Mouse (Mus musculus) fibroblast of lung, adult 2 months (primary cell): ENCODE results near the gene Rhox3g.
"Not testable (repeated sequence)": the region's sequence is repeated elsewhere in the genome, so short reads cannot be mapped to it uniquely, and the experiment has no call there.

Experiments used
- DNase-seq: peaks from one replicate; pipeline ENCODE4 v3.0.0-alpha.2; 2011; ENCODE audit warnings: low read depth

The Rhox3g gene

GRCm38 (mm10) chrX:37628512-37628911, at the start of gene Rhox3g:
Rhox3g (minus strand) TSS chrX:37628612.
- not testable (repeated sequence) for DNase-seq

DNA sequence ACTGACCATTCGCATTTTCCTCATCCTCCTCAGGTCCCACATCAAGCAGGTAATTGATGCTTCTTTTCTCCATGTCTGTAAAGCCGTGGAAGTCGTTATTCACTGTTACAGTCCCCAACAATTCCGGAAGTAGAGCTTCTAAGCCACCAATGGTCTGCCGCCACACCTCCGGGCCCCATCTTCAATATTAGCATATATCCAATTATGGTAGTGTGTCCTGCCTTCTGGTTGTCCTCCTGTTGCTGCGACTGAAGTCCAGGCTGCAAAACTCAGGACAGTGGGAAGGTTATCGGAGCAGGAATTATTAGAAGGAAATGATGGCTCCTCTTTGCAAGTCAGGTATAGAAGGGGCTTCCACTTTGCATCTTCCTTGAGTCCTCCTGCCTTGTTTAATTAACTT, 44.8 kb upstream of the Rhox3g start, which contains the start of gene Rhox2h:
TSS of gene Rhox2h (minus strand) at position 101 of the 400 bp plus-strand sequence.
- not testable (repeated sequence) for DNase-seq

DNA sequence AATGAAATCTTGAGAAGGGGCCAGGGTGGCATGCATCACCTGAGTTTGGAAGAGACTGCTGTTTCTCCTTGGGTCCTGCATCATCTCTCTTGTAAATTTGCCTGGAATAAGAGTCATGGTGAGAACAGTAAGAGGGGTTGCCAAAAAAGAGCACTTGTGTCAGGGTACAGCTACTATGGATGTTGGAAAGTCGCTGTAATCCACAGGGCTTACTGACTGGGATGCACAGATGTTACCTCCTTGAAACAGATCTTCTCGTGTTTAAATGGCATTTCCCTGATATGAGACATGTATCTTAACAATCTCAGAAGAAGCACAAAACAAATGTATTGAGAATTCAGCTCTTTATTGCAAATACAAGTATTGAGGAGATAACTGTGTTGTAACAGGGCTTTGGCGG, 40.3 kb upstream of the Rhox3g start, which contains the start of gene Rhox3h:
TSS of gene Rhox3h (minus strand) at position 101 of the 400 bp plus-strand sequence.
- DNase-seq = not testable (repeated sequence)

DNA sequence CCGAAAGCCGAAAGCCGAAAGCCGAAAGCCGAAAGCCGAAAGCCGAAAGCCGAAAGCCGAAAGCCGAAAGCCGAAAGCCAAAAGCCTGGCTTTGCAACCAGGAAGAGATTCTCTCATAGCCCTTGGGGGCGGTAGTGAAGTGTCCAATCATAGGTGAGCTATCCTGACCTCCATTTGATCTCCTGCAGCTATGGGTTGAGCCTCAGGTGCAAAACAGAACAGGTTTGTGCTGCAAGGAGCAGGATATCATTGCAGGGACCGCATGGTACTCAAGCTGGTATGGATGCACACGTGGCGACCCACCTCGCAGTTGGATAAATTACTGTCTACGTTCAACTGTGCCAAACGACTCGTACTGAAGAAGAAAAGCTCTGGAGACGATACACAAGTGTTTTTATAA, 22.8 kb upstream of the Rhox3g start, which contains the start of gene Rhox4g:
TSS of gene Rhox4g (minus strand) at position 101 of the 400 bp plus-strand sequence.
- DNase-seq = not testable (repeated sequence)

- not testable (repeated sequence) for DNase-seq
Observed at GRCm38 (mm10) chrX:37643370-37643769, 15.0 kb upstream of the Rhox3g start, which contains the start of gene Rhox2g. Rhox2g (minus strand) TSS chrX:37643470.

- DNase-seq = not testable (repeated sequence)
Observed at GRCm38 (mm10) chrX:37607604-37608003, 20.8 kb downstream of the Rhox3g start, which contains the start of gene Rhox4f. Rhox4f (minus strand) TSS chrX:37607704.

DNA sequence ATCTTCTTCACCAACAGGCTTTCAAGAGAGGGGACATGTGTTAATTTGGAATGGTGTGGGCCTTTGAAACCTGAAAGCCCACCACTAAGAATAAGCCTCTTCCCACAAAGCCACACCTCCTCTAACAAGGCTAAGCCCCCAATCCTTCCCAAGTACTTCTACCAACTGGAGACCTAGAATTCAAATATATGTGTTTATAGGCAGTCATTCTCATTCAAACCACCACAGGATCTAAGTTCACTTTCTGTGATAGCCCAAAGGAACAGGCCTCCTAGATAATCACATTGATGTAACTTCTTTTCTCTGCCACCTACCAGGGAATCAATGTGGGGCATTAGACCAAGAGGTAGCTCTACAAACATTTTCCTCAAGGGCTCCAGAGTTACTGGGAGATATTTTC, 47.7 kb downstream of the Rhox3g start, which contains the start of gene Rhox3f:
TSS of gene Rhox3f (plus strand) at position 301 of the 400 bp plus-strand sequence.
- not testable (repeated sequence) for DNase-seq
